Mouse (Mus musculus) ovary, adult 18-20 months (tissue): ENCODE measurements around the gene Ssxb1.
"Not testable (repeated sequence)": the region's sequence is repeated elsewhere in the genome, so short reads cannot be mapped to it uniquely, and the experiment has no call there.

Source experiments
- DNase-seq: peaks from one replicate; pipeline ENCODE4 v3.0.0; 2022; ENCODE audit warnings: low spot score, mixed read lengths

Ssxb1 gene

GRCm38 (mm10) chrX:8413005-8413404 is at the start of gene Ssxb1:
Ssxb1 (plus strand) TSS chrX:8413305.
- DNase-seq = not testable (repeated sequence)

- not testable (repeated sequence) for DNase-seq
Observed at GRCm38 (mm10) chrX:8366678-8367077, 46.4 kb upstream of the Ssxb1 start, which contains the start of gene Ssxb9. Ssxb9 (plus strand) TSS chrX:8366978.

DNA sequence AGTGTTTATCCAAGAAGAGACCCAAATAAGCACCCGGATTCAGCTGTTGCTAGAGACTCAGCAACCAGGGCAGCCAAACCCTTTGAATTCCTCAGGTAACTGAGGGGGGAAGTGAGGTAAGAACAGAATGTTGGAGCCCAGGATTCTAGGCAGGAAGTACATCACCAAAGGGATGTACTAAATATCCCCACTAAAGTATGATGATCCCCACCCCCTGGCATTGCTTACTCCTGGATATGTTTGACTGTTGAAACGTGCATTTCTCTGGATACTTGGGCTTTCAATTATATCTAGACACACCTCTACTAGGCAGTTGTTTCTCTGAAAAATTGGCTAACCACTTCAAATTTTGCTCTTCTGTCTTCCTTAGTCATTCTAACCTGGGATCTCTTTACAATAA is 48.5 kb downstream of the Ssxb1 start, which contains the start of gene Ssxb2:
Gene Ssxb2, minus strand, starts transcription at position 101 of the 400 bp plus-strand sequence.
- not testable (repeated sequence) for DNase-seq
